Mouse (Mus musculus) CD4-positive, CD25-positive, alpha-beta regulatory T cell (primary cell): ENCODE measurements around the gene Bdnf. TPM values are rescaled to one million over a fixed set of nuclear protein-coding genes. Genes with fewer than 3 reads are reported as not detected.

Experiments used
- polyA plus RNA-seq: library from polyadenylated mRNA; unstranded; fragments of 100-300 nt; shearing (Covaris generic); gene quantifications from one replicate; pipeline ENCODE4 v1.2.1, GENCODE M21; 2017

Bdnf gene
- 0.11 TPM for polyA plus RNA-seq

GRCm38 (mm10) chr2:109674532-109674931 is at the start of gene Bdnf:
Gene Bdnf, plus strand, starts transcription at chr2:109674700.

Other genes with a start within 250 kb of the Bdnf start
- 54.1 TPM for gene Lin7c, start 216.2 kb downstream of the Bdnf start, polyA plus RNA-seq
- gene Lgr4, start 242.9 kb downstream of the Bdnf start, polyA plus RNA-seq = 0.42 TPM